Comparison of ENCODE assay signal across 26 mouse cellular contexts in the genomic region with DNA sequence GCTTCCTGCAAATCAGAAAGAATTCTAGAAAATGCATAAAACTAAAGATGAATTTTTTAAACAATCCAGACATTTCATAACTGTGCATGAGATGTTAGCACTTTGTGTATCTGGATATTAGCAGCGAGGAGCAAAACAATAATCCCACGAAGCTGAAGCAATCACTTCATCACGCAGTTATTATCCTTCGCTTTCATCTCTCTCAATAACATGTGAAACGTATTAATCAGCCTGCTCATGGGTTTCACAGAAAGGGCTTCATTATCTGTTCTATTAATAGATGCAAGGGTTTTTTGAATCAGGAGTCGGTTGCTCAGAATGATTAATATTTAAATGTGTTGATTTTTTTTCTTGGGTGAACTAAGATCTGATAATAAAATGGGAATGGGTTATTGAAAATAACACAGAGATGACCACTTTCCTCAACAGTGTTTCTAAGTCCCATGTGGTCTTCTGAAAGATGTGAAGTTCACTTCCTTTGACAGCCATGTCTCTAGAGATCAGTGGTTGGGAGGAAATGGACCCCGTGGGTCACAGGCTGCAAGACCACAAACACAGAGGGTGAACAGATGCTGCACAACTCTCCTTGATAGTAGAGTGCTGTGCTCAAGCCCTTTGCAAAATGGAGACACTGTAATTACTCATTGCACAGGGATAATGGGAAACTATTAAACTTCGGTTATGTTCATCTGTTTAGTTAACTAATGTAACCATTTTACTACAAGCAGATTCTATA.
A peak's percentile ranks its signal among the peaks of the same experiment; 100 is the strongest.
DNase-seq lines count a peak whose midpoint lies in the region; ATAC-seq and TF ChIP-seq lines count a peak whose summit lies in the region.
"Had no signal": no experiment of that assay in that cellular context is flagged by ENCODE, and none has a peak within 500 bp of the region (broad histone marks: within the 10 kb centered on the region; RNA-seq: fewer than 3 reads in every experiment).

No protein-coding gene starts in this region.

- WGBS in forebrain, embryonic 14.5 days = 71% methylated on average over 8 of the region's 8 CpGs
- 85% methylated on average over 8 of the region's 8 CpGs for WGBS in forebrain, embryonic 10.5 days
- 59% methylated on average over 8 of the region's 8 CpGs for WGBS in midbrain, embryonic 16.5 days
- 64% methylated on average over 8 of the region's 8 CpGs for WGBS in midbrain, embryonic 13.5 days
- 57% methylated on average over 8 of the region's 8 CpGs for WGBS in midbrain, postnatal 0 days

- H3K4me1 ChIP-seq in forebrain, embryonic 14.5 days (ENCODE audit: control insufficient read depth, insufficient read depth, low read length) = no peaks in the 10 kb centered on the region
- no peaks in the 10 kb centered on the region for H3K4me1 ChIP-seq in forebrain, embryonic 10.5 days
- H3K4me1 ChIP-seq in midbrain, embryonic 16.5 days (ENCODE audit: control insufficient read depth, insufficient read depth, low read length) = no peaks in the 10 kb centered on the region
- no peaks in the 10 kb centered on the region for H3K4me1 ChIP-seq in midbrain, embryonic 13.5 days (replicated peaks)
- H3K4me1 ChIP-seq in midbrain, postnatal 0 days (ENCODE audit: insufficient read depth, low read length) = no peaks in the 10 kb centered on the region
- H3K4me1 ChIP-seq: hindbrain, embryonic 10.5 days; hindbrain, embryonic 15.5 days; limb, embryonic 15.5 days; liver, embryonic 13.5 days; megakaryocyte, embryonic 14.5 days had no signal

- DNase-seq in forebrain, embryonic 14.5 days (ENCODE audit: low spot score) = peak; percentile 51
- DNase-seq in forebrain, embryonic 10.5 days (ENCODE audit: extremely low spot score, low spot score) = no peak
- DNase-seq in midbrain, postnatal 0 days (ENCODE audit: low spot score) = peak; percentile 5
- DNase-seq in cerebellum, adult 11-12 months = no peak
- DNase-seq in kidney, postnatal 4 days = no peak
- DNase-seq: adrenal gland, postnatal 14 days; cerebellum, adult 2 months; cerebellum, postnatal 14 days; gastrocnemius, postnatal 10 days; heart, postnatal 14 days; kidney, adult 18-20 months; kidney, postnatal 36 days; liver, embryonic 13.5 days; lung, adult 18-20 months; lung, postnatal 4 days; right cerebral cortex, postnatal 4 days; thymus, adult 18-20 months; thymus, postnatal 25 days had no signal

- TF ChIP-seq CTCF in midbrain, postnatal 0 days (IDR thresholded peaks at IDR 0.05) = no peak

- no peak overlapping the region for H3K4me3 ChIP-seq in forebrain, embryonic 14.5 days (ENCODE audit: low read depth, low read length)
- H3K4me3 ChIP-seq in forebrain, embryonic 10.5 days = no peak overlapping the region
- H3K4me3 ChIP-seq in midbrain, embryonic 16.5 days (ENCODE audit: low read depth, low read length) = no peak overlapping the region
- H3K4me3 ChIP-seq in midbrain, embryonic 13.5 days (replicated peaks) = no peak overlapping the region
- H3K4me3 ChIP-seq in midbrain, postnatal 0 days (ENCODE audit: low read depth, low read length) = no peak overlapping the region
- H3K4me3 ChIP-seq: hindbrain, embryonic 10.5 days; hindbrain, embryonic 15.5 days; limb, embryonic 15.5 days; liver, embryonic 13.5 days; megakaryocyte, embryonic 14.5 days had no signal

- no peaks in the 10 kb centered on the region for H3K27me3 ChIP-seq in forebrain, embryonic 14.5 days (replicated peaks; ENCODE audit: control insufficient read depth, insufficient read depth, low read length)
- no peaks in the 10 kb centered on the region for H3K27me3 ChIP-seq in forebrain, embryonic 10.5 days (ENCODE audit: poor library complexity, severe bottlenecking)
- no peaks in the 10 kb centered on the region for H3K27me3 ChIP-seq in midbrain, embryonic 16.5 days (ENCODE audit: control insufficient read depth, insufficient read depth, low read depth, low read length)
- no peaks in the 10 kb centered on the region for H3K27me3 ChIP-seq in midbrain, embryonic 13.5 days
- no peaks in the 10 kb centered on the region for H3K27me3 ChIP-seq in midbrain, postnatal 0 days (ENCODE audit: insufficient read depth, low read length)
- H3K27me3 ChIP-seq: hindbrain, embryonic 15.5 days; limb, embryonic 15.5 days; liver, embryonic 13.5 days; megakaryocyte, embryonic 14.5 days had no signal

- H3K36me3 ChIP-seq in forebrain, embryonic 14.5 days (ENCODE audit: control insufficient read depth, insufficient read depth, low read length) = no peaks in the 10 kb centered on the region
- no peaks in the 10 kb centered on the region for H3K36me3 ChIP-seq in forebrain, embryonic 10.5 days (replicated peaks)
- no peaks in the 10 kb centered on the region for H3K36me3 ChIP-seq in midbrain, embryonic 16.5 days (ENCODE audit: control insufficient read depth, insufficient read depth, low read length)
- no peaks in the 10 kb centered on the region for H3K36me3 ChIP-seq in midbrain, embryonic 13.5 days
- no peaks in the 10 kb centered on the region for H3K36me3 ChIP-seq in midbrain, postnatal 0 days (ENCODE audit: insufficient read depth, low read length)
- H3K36me3 ChIP-seq: hindbrain, embryonic 10.5 days; hindbrain, embryonic 15.5 days; limb, embryonic 15.5 days; liver, embryonic 13.5 days had no signal

- no peak overlapping the region for H3K9ac ChIP-seq in forebrain, embryonic 14.5 days (ENCODE audit: low read length)
- no peak overlapping the region for H3K9ac ChIP-seq in midbrain, embryonic 16.5 days (ENCODE audit: low read depth, low read length)
- no peak overlapping the region for H3K9ac ChIP-seq in midbrain, embryonic 13.5 days (replicated peaks)
- H3K9ac ChIP-seq in midbrain, postnatal 0 days (replicated peaks; ENCODE audit: low read length, poor library complexity, severe bottlenecking) = no peak overlapping the region
- H3K9ac ChIP-seq: hindbrain, embryonic 15.5 days; limb, embryonic 15.5 days; liver, embryonic 13.5 days had no signal

- no peaks in the 10 kb centered on the region for H3K9me3 ChIP-seq in forebrain, embryonic 14.5 days (replicated peaks; ENCODE audit: control insufficient read depth, low read length)
- H3K9me3 ChIP-seq in forebrain, embryonic 10.5 days = no peaks in the 10 kb centered on the region
- no peaks in the 10 kb centered on the region for H3K9me3 ChIP-seq in midbrain, embryonic 16.5 days (replicated peaks; ENCODE audit: control insufficient read depth, low read length, poor library complexity, severe bottlenecking)
- no peaks in the 10 kb centered on the region for H3K9me3 ChIP-seq in midbrain, embryonic 13.5 days
- no peaks in the 10 kb centered on the region for H3K9me3 ChIP-seq in midbrain, postnatal 0 days (ENCODE audit: low read length)
- H3K9me3 ChIP-seq: hindbrain, embryonic 10.5 days; hindbrain, embryonic 15.5 days; limb, embryonic 15.5 days; liver, embryonic 13.5 days; megakaryocyte, embryonic 14.5 days had no signal

- peak; percentile 54; the same call in 1 of the 2 replicates for ATAC-seq in forebrain, embryonic 14.5 days
- 0 out of 2 replicates have a peak, but pooled peaks have one; percentile 42 for ATAC-seq in midbrain, embryonic 16.5 days
- no peak for ATAC-seq in midbrain, embryonic 13.5 days
- no peak for ATAC-seq in midbrain, postnatal 0 days (ENCODE audit: low FRiP score)
- ATAC-seq: lung, postnatal 0 days had no signal

- no peak overlapping the region for H3K27ac ChIP-seq in forebrain, embryonic 14.5 days (ENCODE audit: low read depth, low read length)
- H3K27ac ChIP-seq in forebrain, embryonic 10.5 days = no peak overlapping the region
- no peak overlapping the region for H3K27ac ChIP-seq in midbrain, embryonic 16.5 days (ENCODE audit: low read length)
- H3K27ac ChIP-seq in midbrain, embryonic 13.5 days = no peak overlapping the region
- no peak overlapping the region for H3K27ac ChIP-seq in midbrain, postnatal 0 days (ENCODE audit: low read depth, low read length)
- H3K27ac ChIP-seq: hindbrain, embryonic 10.5 days; hindbrain, embryonic 15.5 days; limb, embryonic 15.5 days; liver, embryonic 13.5 days; stomach, postnatal 0 days had no signal

- no peak overlapping the region for H3K4me2 ChIP-seq in forebrain, embryonic 14.5 days (ENCODE audit: low read length)
- H3K4me2 ChIP-seq in midbrain, embryonic 16.5 days (ENCODE audit: low read length) = no peak overlapping the region
- H3K4me2 ChIP-seq in midbrain, embryonic 13.5 days (replicated peaks) = no peak overlapping the region
- H3K4me2 ChIP-seq in midbrain, postnatal 0 days (ENCODE audit: low read depth, low read length, poor library complexity, severe bottlenecking) = no peak overlapping the region
- H3K4me2 ChIP-seq: hindbrain, embryonic 15.5 days; limb, embryonic 15.5 days; liver, embryonic 13.5 days had no signal

Comparison
In these comparisons a context has a peak if more than half of its experiments do, and no peak if none do; other contexts are left out.
1. ATAC-seq: peak in forebrain, embryonic 14.5 days (single experiment) and midbrain, embryonic 16.5 days (single experiment); none in midbrain, embryonic 13.5 days (single experiment) and midbrain, postnatal 0 days (single experiment).
2. DNase-seq: peak in forebrain, embryonic 14.5 days (single experiment) and midbrain, postnatal 0 days (single experiment); none in forebrain, embryonic 10.5 days (single experiment), cerebellum, adult 11-12 months (single experiment) and kidney, postnatal 4 days (0 of 2).